Mouse (Mus musculus): ENCODE data around the gene Map4k1. TPM values are rescaled to one million over a fixed set of nuclear protein-coding genes. Genes with fewer than 3 reads are reported as not detected.
A peak's percentile ranks its signal among the peaks of the same experiment; 100 is the strongest.

The Map4k1 gene
- polyA plus RNA-seq, 1 experiment from 2014 or later: 8.4 TPM

DNA sequence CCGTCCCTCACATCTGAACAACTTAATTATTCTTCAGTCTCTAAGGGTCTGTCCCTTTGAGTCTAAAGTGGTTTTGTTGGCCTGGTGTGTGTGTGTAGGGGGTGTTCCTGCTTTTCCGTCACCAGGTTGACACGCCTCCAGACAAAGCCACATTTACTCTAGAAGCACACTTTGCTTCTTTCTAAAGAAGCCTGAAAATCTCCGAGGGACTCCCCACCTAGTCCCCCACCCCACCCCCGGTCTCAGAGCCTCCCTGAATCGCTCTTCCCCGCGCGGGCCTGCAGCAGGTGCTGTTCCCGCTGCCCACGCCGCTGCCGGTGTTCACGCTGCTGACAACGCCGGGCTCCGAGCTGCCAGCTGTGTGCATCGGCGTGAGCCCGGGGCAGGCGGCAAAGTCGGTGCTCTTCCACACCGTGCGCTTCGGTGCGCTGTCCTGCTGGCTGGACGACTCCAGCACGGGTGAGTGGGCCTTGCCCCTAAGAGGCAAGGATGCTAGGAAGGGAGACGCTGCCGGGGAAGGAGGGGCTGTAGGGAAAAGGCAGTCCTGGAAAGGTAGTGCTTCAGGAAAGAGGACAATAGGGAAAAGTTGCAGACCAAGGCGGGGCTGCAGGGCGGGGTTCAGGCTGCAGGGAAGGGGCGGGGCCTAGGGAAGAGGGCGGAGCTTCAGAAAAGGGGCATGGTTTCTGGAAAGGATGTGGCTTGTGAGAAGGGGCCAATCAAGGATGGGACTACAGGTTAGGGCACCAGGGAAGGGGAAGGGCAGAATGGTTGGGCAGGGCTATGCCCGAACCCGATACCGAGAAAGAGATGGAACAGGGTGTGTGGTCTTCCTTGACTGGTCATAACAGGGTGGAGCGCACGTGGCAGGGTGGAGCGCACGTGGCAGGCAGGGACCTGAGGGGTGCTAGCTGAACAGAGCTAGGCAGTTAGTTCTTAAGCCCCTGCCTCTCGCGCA lies 19.1 kb downstream of the Map4k1 start:
- Histone ChIP-seq H3K36me3 (ENCODE audit: control insufficient read depth, insufficient read depth, low read length) (no peaks in the 10 kb centered on the region), H3K4me2 (ENCODE audit: low read depth, low read length) (peak overlapping the region; percentile 98), H3K9ac (ENCODE audit: low read length) (peak overlapping the region; percentile 78), H3K27me3 (ENCODE audit: control insufficient read depth, insufficient read depth, low read length) (no peaks in the 10 kb centered on the region), H3K27ac (ENCODE audit: low read length) (peak overlapping the region; percentile 80), H3K9me3 (replicated peaks; ENCODE audit: control insufficient read depth, low read length) (no peaks in the 10 kb centered on the region; the same call in 1 of the 2 replicates), H3K4me3 (replicated peaks; ENCODE audit: low read length) (peak overlapping the region; percentile 61), H3K4me1 (ENCODE audit: control insufficient read depth, insufficient read depth, low read length) (peaks cover 9% of the 10 kb centered on the region; the same call in 1 of the 2 replicates)
- 6% methylated on average over 43 of the region's 43 CpGs for WGBS
- peak; percentile 81 for ATAC-seq (ENCODE audit: insufficient read depth, low FRiP score)

- 68% methylated on average over 9 of the region's 9 CpGs for WGBS
- H3K4me2 ChIP-seq (ENCODE audit: low read depth, low read length): no peak overlapping the region
Measured at GRCm38 (mm10) chr7:29007224-29008101, 25.6 kb downstream of the Map4k1 start.

GRCm38 (mm10) chr7:29008171-29008570 lies 26.3 kb downstream of the Map4k1 start:
- H3K9ac ChIP-seq (ENCODE audit: low read length): no peak overlapping the region
- whole genome bisulfite sequencing: 95% methylated on average over 10 of the region's 10 CpGs
- 0 out of 2 replicates have a peak, but pooled peaks cover 3% of the 10 kb centered on the region for H3K9me3 ChIP-seq (replicated peaks; ENCODE audit: control insufficient read depth, low read length)
- H3K36me3 ChIP-seq (ENCODE audit: control insufficient read depth, insufficient read depth, low read length): no peaks in the 10 kb centered on the region
- ATAC-seq (ENCODE audit: insufficient read depth, low FRiP score): no peak
- no peaks in the 10 kb centered on the region for H3K27me3 ChIP-seq (ENCODE audit: control insufficient read depth, insufficient read depth, low read length)
- no peak overlapping the region for H3K4me3 ChIP-seq (replicated peaks; ENCODE audit: low read length)
- no peak overlapping the region for H3K4me2 ChIP-seq (ENCODE audit: low read depth, low read length)
- no peak overlapping the region for H3K27ac ChIP-seq (ENCODE audit: low read length)
- no peaks in the 10 kb centered on the region for H3K4me1 ChIP-seq (ENCODE audit: control insufficient read depth, insufficient read depth, low read length)

More at GRCm38 (mm10) chr7:29007224-29008101, 25.6 kb downstream of the Map4k1 start:
- no peaks in the 10 kb centered on the region for H3K4me1 ChIP-seq (ENCODE audit: control insufficient read depth, insufficient read depth, low read length)
- H3K27ac ChIP-seq (ENCODE audit: low read length): no peak overlapping the region
- 0 out of 2 replicates have a peak, but pooled peaks cover 3% of the 10 kb centered on the region for H3K9me3 ChIP-seq (replicated peaks; ENCODE audit: control insufficient read depth, low read length)
- H3K27me3 ChIP-seq (ENCODE audit: control insufficient read depth, insufficient read depth, low read length): no peaks in the 10 kb centered on the region
- H3K4me3 ChIP-seq (replicated peaks; ENCODE audit: low read length): no peak overlapping the region
- no peaks in the 10 kb centered on the region for H3K36me3 ChIP-seq (ENCODE audit: control insufficient read depth, insufficient read depth, low read length)
- no peak overlapping the region; the same call in 1 of the 2 replicates for H3K9ac ChIP-seq (ENCODE audit: low read length)
- no peak for ATAC-seq (ENCODE audit: insufficient read depth, low FRiP score)

GRCm38 (mm10) chr7:29008714-29009113 lies 26.9 kb downstream of the Map4k1 start:
- WGBS: 68% methylated on average over 9 of the region's 9 CpGs
- H3K4me3 ChIP-seq (replicated peaks; ENCODE audit: low read length): no peak overlapping the region
- no peaks in the 10 kb centered on the region for H3K36me3 ChIP-seq (ENCODE audit: control insufficient read depth, insufficient read depth, low read length)
- H3K9ac ChIP-seq (ENCODE audit: low read length): no peak overlapping the region
- no peak overlapping the region for H3K27ac ChIP-seq (ENCODE audit: low read length)
- no peak overlapping the region for H3K4me2 ChIP-seq (ENCODE audit: low read depth, low read length)
- H3K27me3 ChIP-seq (ENCODE audit: control insufficient read depth, insufficient read depth, low read length): no peaks in the 10 kb centered on the region
- H3K4me1 ChIP-seq (ENCODE audit: control insufficient read depth, insufficient read depth, low read length): no peaks in the 10 kb centered on the region
- 0 out of 2 replicates have a peak, but pooled peaks cover 3% of the 10 kb centered on the region for H3K9me3 ChIP-seq (replicated peaks; ENCODE audit: control insufficient read depth, low read length)
- no peak for ATAC-seq (ENCODE audit: insufficient read depth, low FRiP score)

DNA sequence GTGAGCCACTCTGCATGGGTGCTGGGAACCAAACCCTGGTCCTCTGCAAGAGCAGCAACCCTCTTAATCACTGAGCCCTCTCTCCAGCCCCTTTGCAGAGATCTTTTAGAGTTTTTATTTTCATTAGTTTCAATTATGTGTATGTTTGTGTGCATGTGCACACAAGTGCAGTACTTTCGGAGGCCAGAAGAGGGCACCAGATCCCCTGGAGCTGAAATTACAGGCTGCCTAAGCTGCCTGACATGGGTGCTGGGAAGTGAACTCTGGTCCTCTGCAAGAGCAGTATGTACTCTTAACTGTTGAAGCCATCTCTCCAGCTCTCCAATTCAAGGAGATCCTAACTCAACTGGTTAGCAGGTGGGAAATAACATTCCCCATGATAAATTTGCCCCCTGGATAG lies 33.1 kb downstream of the Map4k1 start:
- 0 out of 2 replicates have a peak, but pooled peaks cover 3% of the 10 kb centered on the region for H3K9me3 ChIP-seq (replicated peaks; ENCODE audit: control insufficient read depth, low read length)
- 85% methylated on average over 1 of the region's 1 CpGs for WGBS
- peaks cover 23% of the 10 kb centered on the region for H3K27me3 ChIP-seq (ENCODE audit: control insufficient read depth, insufficient read depth, low read length)
- H3K9ac ChIP-seq (ENCODE audit: low read length): no peak overlapping the region
- H3K4me3 ChIP-seq (replicated peaks; ENCODE audit: low read length): no peak overlapping the region
- no peaks in the 10 kb centered on the region for H3K36me3 ChIP-seq (ENCODE audit: control insufficient read depth, insufficient read depth, low read length)
- no peak overlapping the region for H3K27ac ChIP-seq (ENCODE audit: low read length)
- ATAC-seq (ENCODE audit: insufficient read depth, low FRiP score): no peak
- H3K4me2 ChIP-seq (ENCODE audit: low read depth, low read length): no peak overlapping the region
- 0 out of 2 replicates have a peak, but pooled peaks cover 7% of the 10 kb centered on the region for H3K4me1 ChIP-seq (ENCODE audit: control insufficient read depth, insufficient read depth, low read length)

DNA sequence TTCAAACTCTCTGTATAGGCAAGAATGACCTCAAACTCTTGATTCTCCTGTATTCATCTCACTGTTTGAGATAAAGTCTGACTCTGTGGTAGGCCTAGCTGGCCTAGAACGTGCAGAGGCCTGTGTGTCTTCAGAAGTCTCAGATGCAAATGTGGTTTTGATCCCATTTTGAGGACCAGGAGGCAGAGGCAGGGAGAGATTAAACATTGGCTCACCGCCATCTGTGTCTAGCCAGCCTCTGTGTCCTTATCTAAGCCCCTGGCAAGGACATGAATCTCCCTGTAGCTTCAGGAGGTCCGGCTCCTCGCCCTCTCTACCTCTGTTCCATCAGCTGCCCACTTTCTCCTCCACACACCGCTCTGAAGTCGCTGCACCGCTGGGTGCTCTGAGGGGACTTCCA lies 34.6 kb downstream of the Map4k1 start:
- no peaks in the 10 kb centered on the region for H3K36me3 ChIP-seq (ENCODE audit: control insufficient read depth, insufficient read depth, low read length)
- 0 out of 2 replicates have a peak, but pooled peaks cover 7% of the 10 kb centered on the region for H3K4me1 ChIP-seq (ENCODE audit: control insufficient read depth, insufficient read depth, low read length)
- H3K9me3 ChIP-seq (replicated peaks; ENCODE audit: control insufficient read depth, low read length): no peaks in the 10 kb centered on the region
- no peak for ATAC-seq (ENCODE audit: insufficient read depth, low FRiP score)
- 87% methylated on average over 7 of the region's 7 CpGs for WGBS
- no peak overlapping the region for H3K4me2 ChIP-seq (ENCODE audit: low read depth, low read length)
- H3K27ac ChIP-seq (ENCODE audit: low read length): no peak overlapping the region
- no peak overlapping the region for H3K4me3 ChIP-seq (replicated peaks; ENCODE audit: low read length)
- H3K27me3 ChIP-seq (ENCODE audit: control insufficient read depth, insufficient read depth, low read length): peaks cover 32% of the 10 kb centered on the region
- H3K9ac ChIP-seq (ENCODE audit: low read length): no peak overlapping the region

GRCm38 (mm10) chr7:29017222-29017621 lies 35.4 kb downstream of the Map4k1 start:
- Histone ChIP-seq H3K4me1 (ENCODE audit: control insufficient read depth, insufficient read depth, low read length) (0 out of 2 replicates have a peak, but pooled peaks cover 7% of the 10 kb centered on the region), H3K27me3 (ENCODE audit: control insufficient read depth, insufficient read depth, low read length) (peaks cover 32% of the 10 kb centered on the region), H3K4me2 (ENCODE audit: low read depth, low read length) (no peak overlapping the region), H3K27ac (ENCODE audit: low read length) (no peak overlapping the region), H3K4me3 (replicated peaks; ENCODE audit: low read length) (no peak overlapping the region), H3K36me3 (ENCODE audit: control insufficient read depth, insufficient read depth, low read length) (no peaks in the 10 kb centered on the region), H3K9me3 (replicated peaks; ENCODE audit: control insufficient read depth, low read length) (no peaks in the 10 kb centered on the region), H3K9ac (ENCODE audit: low read length) (no peak overlapping the region)
- 82% methylated on average over 7 of the region's 7 CpGs for WGBS
- ATAC-seq (ENCODE audit: insufficient read depth, low FRiP score): no peak

DNA sequence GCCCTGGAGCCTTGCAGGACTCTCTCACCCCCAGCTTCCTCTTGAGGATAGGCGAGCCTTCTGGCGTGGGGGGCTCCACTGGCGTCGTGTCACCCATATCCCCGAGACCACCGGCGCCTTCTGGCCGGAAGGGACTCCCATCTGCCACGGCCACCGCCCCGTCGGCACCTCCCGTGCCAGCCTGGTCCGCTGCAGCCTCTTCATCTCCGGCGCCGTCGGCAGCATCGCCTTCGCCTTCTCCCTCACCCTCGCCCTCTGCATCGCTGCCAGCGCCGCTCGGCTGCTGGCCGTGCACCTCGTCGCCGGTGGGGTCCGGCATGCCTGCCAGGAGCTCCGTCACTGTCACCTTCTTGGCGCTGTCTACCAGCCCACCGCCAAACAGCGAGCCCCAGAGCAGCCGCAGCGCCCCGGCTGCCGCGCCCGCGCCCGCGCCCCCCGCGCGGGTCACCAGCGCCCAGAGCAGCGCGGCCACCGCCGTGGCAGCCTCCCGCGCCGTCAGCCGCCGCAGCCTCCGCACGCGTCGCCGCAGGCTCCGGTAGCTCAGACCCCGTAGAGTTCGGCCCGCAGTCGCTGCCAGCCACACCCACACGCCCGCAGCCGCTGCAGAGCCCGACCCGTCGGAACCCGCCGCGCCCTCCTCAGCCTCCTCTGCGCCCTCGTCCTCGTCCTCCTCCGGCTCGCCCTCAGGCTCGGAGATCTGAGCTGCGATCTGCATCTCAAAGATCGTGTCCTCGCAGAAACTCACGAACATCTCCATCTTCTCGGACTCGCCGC lies 37.8 kb downstream of the Map4k1 start:
- peak; percentile 14; the same call in 1 of the 2 replicates for ATAC-seq (ENCODE audit: insufficient read depth, low FRiP score)
- no peaks in the 10 kb centered on the region for H3K36me3 ChIP-seq (ENCODE audit: control insufficient read depth, insufficient read depth, low read length)
- no peak overlapping the region for H3K27ac ChIP-seq (ENCODE audit: low read length)
- 0 out of 2 replicates have a peak, but pooled peaks cover 7% of the 10 kb centered on the region for H3K4me1 ChIP-seq (ENCODE audit: control insufficient read depth, insufficient read depth, low read length)
- H3K4me2 ChIP-seq (ENCODE audit: low read depth, low read length): peak overlapping the region; percentile 66
- H3K27me3 ChIP-seq (ENCODE audit: control insufficient read depth, insufficient read depth, low read length): peaks cover 32% of the 10 kb centered on the region
- no peaks in the 10 kb centered on the region for H3K9me3 ChIP-seq (replicated peaks; ENCODE audit: control insufficient read depth, low read length)
- 3% methylated on average over 87 of the region's 88 CpGs for WGBS
- peak overlapping the region; percentile 47 for H3K4me3 ChIP-seq (replicated peaks; ENCODE audit: low read length)
- peak overlapping the region; percentile 51 for H3K9ac ChIP-seq (ENCODE audit: low read length)

Data from stomach, embryonic 16.5 days (tissue).